Mouse (Mus musculus) cortical plate, adult 2 months (tissue): ENCODE measurements at regions not wholly inside any gene's neighbourhood (a gene's known extent, or its start where the extent isn't known, plus 50 kb on each side); places are given as distances from the start of the nearest gene placed in this dataset.

ENCODE experiments used
- CTCF ChIP-seq: fragments of 200-500 bp; IDR thresholded peaks from 2 replicates; pipeline ENCODE4 v1.5.1; 2011; ENCODE audit warnings: mild to moderate bottlenecking, control low read depth, low read length; ENCODE audit not compliant: insufficient read depth; ENCODE audit errors: extremely low read depth
- POLR2A ChIP-seq: fragments of 200-500 bp; IDR thresholded peaks from 2 replicates; pipeline ENCODE4 v1.6.1; 2011; ENCODE audit warnings: mild to moderate bottlenecking, low read length, control low read depth; ENCODE audit not compliant: insufficient read depth; ENCODE audit errors: extremely low read depth

DNA sequence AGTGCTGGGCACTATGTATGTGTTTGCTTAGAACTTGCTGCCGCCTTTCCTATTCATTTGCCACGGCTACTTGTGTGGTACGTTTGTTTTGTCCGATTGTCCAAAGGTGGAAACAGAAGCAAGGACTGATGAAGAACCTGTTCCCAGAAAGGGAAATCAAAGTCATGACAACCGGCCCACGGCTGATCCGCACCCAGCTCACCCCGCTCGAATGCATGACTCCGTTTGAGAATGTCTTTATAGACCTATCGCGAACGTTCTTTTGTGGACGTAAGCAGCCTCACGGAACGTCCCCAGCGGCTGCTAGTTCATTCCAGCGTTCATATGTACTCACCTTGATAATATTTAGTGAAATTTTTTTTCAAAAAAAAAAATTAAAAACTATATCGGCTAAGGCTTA lies 149.9 kb upstream of the Ajap1 start:
- no peak for TF ChIP-seq POLR2A
- no peak for TF ChIP-seq CTCF
